Mouse (Mus musculus): ENCODE measurements around the gene Selenof. TPM values are rescaled to one million over a fixed set of nuclear protein-coding genes. Genes with fewer than 3 reads are reported as not detected.

Gene Selenof
- polyA plus RNA-seq (2015; fragmentation: Nextera tagmentation; extraction: Ambion mirVana): 552 and 565 TPM in 2 replicates

DNA sequence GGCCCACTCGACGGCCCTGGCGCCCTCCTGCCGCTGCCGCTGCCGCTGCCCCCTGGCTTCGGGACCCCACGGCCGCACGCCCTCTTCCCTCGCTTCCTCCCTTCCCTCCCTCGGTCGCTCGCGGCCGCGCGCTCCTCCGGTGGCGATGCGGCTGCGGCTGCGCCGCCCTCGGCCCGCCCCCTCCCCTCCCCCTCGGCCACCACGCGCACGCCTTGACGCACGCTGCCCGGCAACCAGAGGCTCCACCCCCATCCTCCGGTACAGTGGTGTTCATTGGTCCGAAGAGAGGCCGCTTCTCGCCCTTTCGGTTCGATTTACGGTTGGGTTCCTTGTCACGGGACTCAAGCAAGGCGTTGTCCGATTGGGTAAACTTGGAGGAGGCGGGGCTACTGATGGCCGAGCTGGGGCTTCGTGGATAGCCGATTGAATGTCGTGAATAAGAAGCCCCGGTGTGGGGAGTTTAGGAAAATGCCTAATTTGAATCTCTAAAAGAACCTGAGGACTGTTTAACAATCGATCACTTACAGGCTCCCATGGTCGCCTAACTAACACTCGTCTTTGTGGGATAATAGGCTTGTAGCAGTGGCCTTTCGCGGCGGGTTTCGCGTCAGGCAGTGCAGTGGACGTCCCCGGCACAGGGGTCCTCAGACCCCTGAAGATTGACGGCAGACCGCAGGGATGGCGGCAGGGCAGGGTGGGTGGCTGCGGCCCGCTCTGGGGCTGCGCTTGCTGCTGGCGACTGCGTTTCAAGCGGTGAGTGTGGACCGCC, at the start of gene Selenof, which contains the start of gene Hs2st1:
Selenof (plus strand) TSS at position 258 of the 769 bp plus-strand sequence.
Hs2st1 (minus strand) TSS at position 135 of the 769 bp plus-strand sequence.
- H3K4me1 ChIP-seq (replicated peaks): peaks cover 54% of the 10 kb centered on the region
- under 1% methylated on average over 56 of the region's 69 CpGs for WGBS
- H3K27ac ChIP-seq: peak within 1 kb of the TSS; percentile 96
- peak within 1 kb of the TSS; percentile 86 for H3K4me2 ChIP-seq
- ATAC-seq (ENCODE audit: low FRiP score): peak; percentile 99
- peak within 1 kb of the TSS; percentile 93 for H3K9ac ChIP-seq
- peaks cover 10% of the 10 kb centered on the region; the same call in 1 of the 2 replicates for H3K36me3 ChIP-seq
- no peaks in the 10 kb centered on the region for H3K9me3 ChIP-seq
- H3K4me3 ChIP-seq: peak within 1 kb of the TSS; percentile 78
- H3K27me3 ChIP-seq: no peaks in the 10 kb centered on the region

DNA sequence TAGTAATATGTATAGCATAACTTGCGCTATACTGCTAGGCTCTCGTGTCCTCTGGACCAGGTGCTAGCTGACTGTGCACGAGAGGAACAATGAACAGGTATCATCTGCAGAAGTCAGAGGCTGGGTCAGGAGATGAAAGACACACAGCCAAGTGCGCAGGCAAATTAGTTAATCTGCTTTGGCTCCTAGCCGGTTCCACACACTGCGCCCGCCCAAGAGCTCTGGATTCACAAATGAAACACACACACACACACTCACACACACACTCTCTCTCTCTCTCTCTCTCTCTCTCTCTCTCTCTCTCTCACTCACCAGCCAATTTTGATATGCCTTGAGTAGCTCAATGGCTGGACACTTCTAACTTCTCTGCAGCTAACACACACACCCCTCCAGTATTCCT, 42.2 kb upstream of the Selenof start:
- WGBS: 92% methylated on average over 7 of the region's 7 CpGs
- Histone ChIP-seq H3K27me3 (no peaks in the 10 kb centered on the region), H3K4me3 (no peak overlapping the region), H3K9me3 (no peaks in the 10 kb centered on the region), H3K4me2 (no peak overlapping the region), H3K4me1 (replicated peaks) (peaks cover 14% of the 10 kb centered on the region), H3K9ac (no peak overlapping the region), H3K27ac (no peak overlapping the region), H3K36me3 (no peaks in the 10 kb centered on the region)
- no peak for ATAC-seq (ENCODE audit: low FRiP score)

DNA sequence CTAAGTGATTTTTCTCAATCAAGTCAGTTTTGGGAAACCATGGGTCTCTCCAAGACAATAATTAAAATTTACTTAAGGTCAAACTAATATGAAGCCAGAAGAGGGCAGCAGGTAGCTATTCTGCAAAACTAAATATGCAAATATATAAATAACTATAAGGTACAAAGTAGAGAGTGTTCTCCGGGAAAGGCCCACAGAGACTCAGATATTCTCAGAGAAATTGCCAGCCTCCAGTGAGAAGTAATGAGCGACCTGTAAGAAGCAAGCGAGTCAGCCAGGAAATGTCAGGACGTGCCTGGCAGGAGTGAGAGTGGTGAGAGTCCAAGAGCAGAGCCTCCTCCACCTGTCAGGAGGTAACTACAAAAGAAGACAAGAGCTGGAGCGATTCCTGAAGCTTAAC, 39.1 kb upstream of the Selenof start:
- H3K4me2 ChIP-seq: no peak overlapping the region
- WGBS: 53% methylated on average over 5 of the region's 5 CpGs
- H3K27ac ChIP-seq: no peak overlapping the region; the same call in 1 of the 2 replicates
- no peak overlapping the region for H3K4me3 ChIP-seq
- H3K36me3 ChIP-seq: no peaks in the 10 kb centered on the region
- no peak for ATAC-seq (ENCODE audit: low FRiP score)
- H3K4me1 ChIP-seq (replicated peaks): peaks cover 23% of the 10 kb centered on the region
- H3K9ac ChIP-seq: no peak overlapping the region
- no peaks in the 10 kb centered on the region for H3K27me3 ChIP-seq
- H3K9me3 ChIP-seq: no peaks in the 10 kb centered on the region

DNA sequence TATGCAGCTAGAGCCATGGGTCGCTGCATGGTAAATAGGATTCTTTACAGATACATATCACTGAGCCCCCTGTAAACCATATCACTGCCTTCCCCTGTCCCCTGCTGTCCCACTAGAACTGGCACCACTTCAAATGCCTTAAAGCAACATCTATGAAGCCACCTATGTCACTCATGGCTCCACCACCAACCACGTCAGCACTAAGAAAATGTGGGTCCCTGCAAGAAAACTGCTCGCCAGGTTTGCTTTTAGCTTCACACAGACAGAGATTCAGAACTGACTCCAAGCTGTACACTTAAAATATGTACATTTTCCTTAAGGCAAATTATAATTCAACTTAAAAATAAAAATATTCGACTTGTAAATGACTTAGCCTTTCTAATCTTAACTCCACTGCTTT, 35.0 kb upstream of the Selenof start:
- Histone ChIP-seq H3K9me3 (no peaks in the 10 kb centered on the region), H3K4me1 (replicated peaks) (peaks cover 16% of the 10 kb centered on the region), H3K4me2 (no peak overlapping the region), H3K27ac (no peak overlapping the region), H3K4me3 (no peak overlapping the region), H3K9ac (no peak overlapping the region), H3K36me3 (no peaks in the 10 kb centered on the region), H3K27me3 (no peaks in the 10 kb centered on the region)
- no peak for ATAC-seq (ENCODE audit: low FRiP score)
- 96% methylated on average over 4 of the region's 4 CpGs for WGBS

DNA sequence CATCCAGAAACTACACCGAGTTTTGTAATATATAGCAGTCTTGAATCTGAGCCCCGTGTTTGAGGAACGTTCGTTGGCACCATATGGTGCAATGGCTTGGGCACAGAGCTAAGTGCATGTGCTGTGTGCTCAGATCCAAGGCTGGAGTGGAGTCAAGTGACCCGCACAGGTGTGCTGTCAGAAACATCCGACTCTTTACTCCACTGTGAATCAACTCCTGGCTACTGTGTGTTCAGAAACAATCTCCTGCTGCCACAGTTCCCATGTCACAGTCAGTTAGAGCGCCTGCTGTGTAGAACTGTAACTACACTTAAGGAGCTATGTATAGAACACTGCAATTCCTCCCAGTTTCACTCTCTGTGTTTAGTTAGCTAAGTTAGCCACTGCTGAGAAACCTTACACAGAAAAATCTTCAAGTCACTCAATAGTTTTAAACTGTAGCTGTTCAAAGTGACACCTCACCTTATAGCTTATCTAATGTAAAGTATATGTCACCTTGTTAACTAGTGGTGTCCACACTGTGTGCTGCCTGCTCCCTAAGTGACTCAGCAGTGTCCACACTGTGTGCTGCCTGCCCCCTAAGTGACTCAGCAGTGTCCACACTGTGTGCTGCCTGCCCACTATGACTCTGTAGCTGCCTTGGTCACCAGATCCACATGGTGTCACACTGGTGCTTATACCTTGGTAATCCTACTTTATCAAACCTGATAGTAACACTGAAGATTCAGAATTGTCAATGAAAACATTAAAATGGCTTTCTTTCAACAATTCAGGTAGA, 32.8 kb upstream of the Selenof start:
- ATAC-seq (ENCODE audit: low FRiP score): no peak
- Histone ChIP-seq H3K9me3 (no peaks in the 10 kb centered on the region), H3K9ac (no peak overlapping the region), H3K4me2 (no peak overlapping the region), H3K4me1 (replicated peaks) (0 out of 2 replicates have a peak, but pooled peaks cover 11% of the 10 kb centered on the region), H3K27ac (no peak overlapping the region), H3K36me3 (no peaks in the 10 kb centered on the region), H3K27me3 (no peaks in the 10 kb centered on the region), H3K4me3 (no peak overlapping the region)
- WGBS: 85% methylated on average over 7 of the region's 7 CpGs

DNA sequence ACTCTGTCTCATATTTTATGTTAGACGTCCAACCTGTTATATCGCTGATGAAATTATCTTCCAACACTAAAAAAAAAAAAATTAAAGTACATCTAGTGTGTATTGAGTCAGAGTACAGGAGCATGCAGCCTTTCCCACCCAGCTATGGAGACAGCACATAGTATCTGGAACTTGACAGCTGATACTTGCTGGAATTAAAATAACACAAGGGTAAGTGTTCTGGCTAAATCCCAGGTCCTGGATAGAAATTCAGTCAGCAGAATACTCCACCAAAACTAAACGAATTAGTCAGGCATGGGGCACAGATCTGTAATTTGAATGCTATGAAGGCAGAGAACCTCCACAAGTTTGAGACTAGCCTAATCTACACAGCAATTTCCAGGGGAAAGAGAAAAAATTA, 31.1 kb upstream of the Selenof start:
- no peak overlapping the region for H3K9ac ChIP-seq
- WGBS: 83% methylated on average over 3 of the region's 3 CpGs
- no peak overlapping the region for H3K4me2 ChIP-seq
- 0 out of 2 replicates have a peak, but pooled peaks cover 5% of the 10 kb centered on the region for H3K4me1 ChIP-seq (replicated peaks)
- H3K4me3 ChIP-seq: no peak overlapping the region
- no peak overlapping the region for H3K27ac ChIP-seq
- no peaks in the 10 kb centered on the region for H3K36me3 ChIP-seq
- no peaks in the 10 kb centered on the region for H3K9me3 ChIP-seq
- ATAC-seq (ENCODE audit: low FRiP score): no peak
- H3K27me3 ChIP-seq: no peaks in the 10 kb centered on the region

DNA sequence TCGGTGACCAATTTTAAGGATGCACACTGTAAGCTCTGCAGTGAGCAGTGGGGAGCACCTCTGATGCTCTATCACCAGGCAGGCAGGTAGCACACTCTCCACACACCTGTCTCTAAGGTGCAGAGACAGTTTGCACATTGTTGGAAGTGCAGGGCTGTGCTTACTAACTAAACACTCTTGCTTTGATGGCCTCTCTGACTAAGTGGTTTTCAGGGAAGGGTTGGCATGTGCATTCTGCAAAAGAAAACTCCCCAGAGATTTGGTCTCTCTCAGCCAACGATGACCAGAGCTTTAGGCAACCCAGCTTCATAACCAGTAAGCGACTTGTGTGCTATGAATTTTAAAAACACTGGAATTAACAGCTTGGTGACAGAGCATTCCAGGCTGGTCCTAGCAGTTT, 29.3 kb upstream of the Selenof start:
- H3K27me3 ChIP-seq: no peaks in the 10 kb centered on the region
- ATAC-seq (ENCODE audit: low FRiP score): no peak
- H3K9me3 ChIP-seq: no peaks in the 10 kb centered on the region
- H3K36me3 ChIP-seq: no peaks in the 10 kb centered on the region
- H3K4me1 ChIP-seq (replicated peaks): peaks cover 6% of the 10 kb centered on the region
- H3K9ac ChIP-seq: no peak overlapping the region
- H3K27ac ChIP-seq: no peak overlapping the region
- H3K4me2 ChIP-seq: no peak overlapping the region
- 77% methylated on average over 3 of the region's 3 CpGs for WGBS
- H3K4me3 ChIP-seq: no peak overlapping the region

DNA sequence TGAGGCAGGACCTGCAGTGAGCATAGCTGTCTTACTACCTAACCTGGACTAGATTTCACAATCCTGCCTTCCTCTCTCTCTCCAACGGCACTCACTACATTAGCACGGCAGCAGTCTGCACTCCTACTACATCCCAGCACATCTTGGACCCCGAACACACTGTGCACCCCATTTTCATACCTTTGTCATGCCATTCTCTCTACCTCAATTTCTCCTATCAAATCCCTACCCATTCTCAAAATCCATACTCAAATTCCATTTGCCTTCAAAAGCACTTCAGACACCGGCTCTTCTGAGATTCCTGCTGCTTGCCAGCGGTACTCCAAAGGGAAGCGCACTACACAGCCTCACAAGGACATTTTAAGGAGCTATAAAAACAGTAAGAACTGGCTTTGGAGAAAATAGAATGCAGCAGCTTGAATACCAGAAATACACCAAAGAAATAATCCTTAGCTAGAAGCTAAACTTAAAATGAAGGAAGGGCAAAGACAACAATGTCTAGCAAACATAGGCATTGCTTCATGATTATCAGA, 28.1 kb upstream of the Selenof start:
- ATAC-seq (ENCODE audit: low FRiP score): no peak
- H3K9me3 ChIP-seq: no peaks in the 10 kb centered on the region
- no peak overlapping the region for H3K27ac ChIP-seq
- no peak overlapping the region for H3K9ac ChIP-seq
- 82% methylated on average over 6 of the region's 6 CpGs for WGBS
- no peaks in the 10 kb centered on the region for H3K36me3 ChIP-seq
- H3K4me1 ChIP-seq (replicated peaks): peaks cover 14% of the 10 kb centered on the region
- H3K4me2 ChIP-seq: no peak overlapping the region
- no peak overlapping the region for H3K4me3 ChIP-seq
- no peaks in the 10 kb centered on the region for H3K27me3 ChIP-seq

DNA sequence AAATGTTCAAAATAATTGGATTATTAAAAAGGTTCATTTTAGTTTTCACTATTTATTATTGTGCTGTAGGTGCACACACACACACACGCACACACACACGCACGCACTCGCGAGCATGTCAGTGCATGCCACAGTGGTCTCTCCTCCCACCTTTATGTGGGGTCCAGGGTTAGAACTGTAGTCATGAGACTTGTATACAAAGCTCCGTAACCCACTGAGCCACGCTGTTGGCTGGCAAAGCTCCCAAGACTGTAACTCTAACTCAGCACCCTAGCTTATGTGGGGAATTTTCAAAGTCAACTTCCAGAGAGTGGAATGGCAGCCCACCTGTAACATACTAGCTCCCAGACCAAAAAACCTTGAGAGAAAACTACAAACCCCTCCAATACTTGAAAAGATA, 25.0 kb upstream of the Selenof start:
- no peak overlapping the region for H3K4me3 ChIP-seq
- ATAC-seq (ENCODE audit: low FRiP score): no peak

DNA sequence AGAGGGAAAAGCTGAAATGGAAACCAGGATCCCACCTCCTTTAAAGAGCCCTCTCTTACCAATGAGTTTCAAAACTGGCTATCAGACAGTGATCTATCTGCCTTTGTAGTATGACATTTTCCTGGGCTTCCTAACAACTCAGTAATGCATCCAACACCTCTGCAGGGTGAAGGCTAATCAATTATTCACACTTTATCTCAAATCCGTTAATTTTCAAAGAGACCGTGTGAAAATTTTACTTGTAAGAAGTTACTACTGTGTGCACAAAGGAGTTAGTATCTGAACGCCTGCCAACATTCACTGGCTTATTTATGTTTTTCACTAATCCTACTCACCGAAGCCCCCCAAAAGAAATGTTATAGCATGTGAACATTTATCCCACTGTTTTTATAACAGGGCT, 24.3 kb upstream of the Selenof start:
- no peak for ATAC-seq (ENCODE audit: low FRiP score)
- H3K36me3 ChIP-seq: no peaks in the 10 kb centered on the region
- H3K4me2 ChIP-seq: no peak overlapping the region
- H3K4me1 ChIP-seq (replicated peaks): peaks cover 14% of the 10 kb centered on the region
- no peak overlapping the region for H3K4me3 ChIP-seq
- no peak overlapping the region for H3K27ac ChIP-seq
- no peak overlapping the region for H3K9ac ChIP-seq
- no peaks in the 10 kb centered on the region for H3K27me3 ChIP-seq
- 35% methylated on average over 4 of the region's 4 CpGs for WGBS
- no peaks in the 10 kb centered on the region for H3K9me3 ChIP-seq

More for the DNA sequence above, 25.0 kb upstream of the Selenof start:
- Histone ChIP-seq H3K9ac (no peak overlapping the region), H3K27ac (no peak overlapping the region), H3K4me2 (no peak overlapping the region), H3K4me1 (replicated peaks) (peaks cover 14% of the 10 kb centered on the region), H3K36me3 (no peaks in the 10 kb centered on the region), H3K9me3 (no peaks in the 10 kb centered on the region), H3K27me3 (no peaks in the 10 kb centered on the region)
- WGBS: 81% methylated on average over 7 of the region's 7 CpGs

DNA sequence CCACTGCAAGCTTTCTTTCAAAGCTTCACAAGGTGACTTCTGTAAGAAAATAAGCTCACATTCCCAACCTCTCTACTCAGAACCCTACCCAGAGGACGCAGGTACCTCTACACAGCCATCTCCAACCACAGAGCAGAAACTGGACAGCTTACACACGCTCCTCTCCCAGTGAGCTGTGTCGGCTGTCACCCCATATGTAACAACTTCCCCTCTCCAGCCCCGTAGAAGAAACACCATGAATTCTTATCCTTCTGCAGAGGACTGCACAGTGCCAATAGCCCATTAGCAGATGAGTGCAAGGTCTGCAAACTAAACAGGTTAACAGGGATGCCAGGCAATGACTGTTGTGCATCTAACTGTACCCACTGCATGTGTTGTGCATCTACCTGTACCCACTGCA, 23.6 kb upstream of the Selenof start:
- Histone ChIP-seq H3K4me1 (replicated peaks) (peaks cover 19% of the 10 kb centered on the region), H3K4me2 (no peak overlapping the region), H3K9ac (no peak overlapping the region), H3K9me3 (no peaks in the 10 kb centered on the region), H3K27me3 (no peaks in the 10 kb centered on the region), H3K4me3 (no peak overlapping the region), H3K36me3 (no peaks in the 10 kb centered on the region), H3K27ac (peak overlapping the region; percentile 23; the same call in 1 of the 2 replicates)
- ATAC-seq (ENCODE audit: low FRiP score): no peak
- 70% methylated on average over 4 of the region's 4 CpGs for WGBS

DNA sequence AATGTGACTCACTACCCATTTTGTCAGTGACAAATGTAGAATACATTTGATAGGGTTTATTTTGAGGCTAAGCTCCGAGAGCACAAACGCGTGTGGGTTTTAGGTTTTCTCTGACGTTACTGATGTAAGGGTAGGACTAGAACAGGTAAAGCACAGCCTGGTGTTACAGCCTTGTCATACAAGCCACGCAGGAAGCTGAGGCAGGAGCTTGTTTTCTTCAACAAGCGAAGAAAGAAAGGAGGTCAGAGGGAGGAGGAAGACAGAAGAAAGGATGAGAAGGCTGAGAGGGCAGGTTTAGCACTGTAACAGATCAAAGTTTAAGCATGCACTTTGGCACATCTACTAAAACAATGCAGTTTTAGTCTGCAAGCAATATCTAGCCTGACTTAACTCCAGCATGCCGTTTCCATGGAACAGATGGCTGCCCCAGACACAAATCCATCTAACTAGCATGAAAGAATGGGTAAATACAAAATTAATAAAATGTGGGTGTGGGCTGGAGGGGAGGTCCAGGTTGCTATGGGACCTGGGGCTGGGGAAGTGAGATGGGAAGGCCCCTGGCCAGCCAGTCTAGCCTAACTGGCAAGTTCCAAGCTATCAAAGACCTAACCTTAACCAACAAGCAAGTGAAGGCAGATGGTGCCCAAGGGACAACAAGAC, 21.8 kb upstream of the Selenof start:
- H3K27ac ChIP-seq: no peak overlapping the region
- no peak overlapping the region for H3K4me3 ChIP-seq
- H3K9ac ChIP-seq: no peak overlapping the region
- H3K27me3 ChIP-seq: no peaks in the 10 kb centered on the region
- H3K4me2 ChIP-seq: no peak overlapping the region
- H3K36me3 ChIP-seq: no peaks in the 10 kb centered on the region
- peaks cover 26% of the 10 kb centered on the region for H3K4me1 ChIP-seq (replicated peaks)
- no peaks in the 10 kb centered on the region for H3K9me3 ChIP-seq
- no peak for ATAC-seq (ENCODE audit: low FRiP score)
- 89% methylated on average over 7 of the region's 7 CpGs for WGBS
